Mouse (Mus musculus) heart, embryonic 16.5 days (tissue): ENCODE results near the gene Rhoa. TPM values are rescaled to one million over a fixed set of nuclear protein-coding genes. Genes with fewer than 3 reads are reported as not detected.
"Not testable (repeated sequence)": the region's sequence is repeated elsewhere in the genome, so short reads cannot be mapped to it uniquely, and the experiment has no call there.

Source experiments
- ATAC-seq: fragments of 200-750 bp; cut with Nextera tagmentation; replicated peaks from 2 replicates; pipeline ENCODE4 v1.8.0; 2017; ENCODE audit warnings: moderate number of reproducible peaks; ENCODE audit not compliant: insufficient read depth, low FRiP score; ENCODE audit errors: extremely low read depth
- H3K27ac ChIP-seq: fragments of 300-500 bp; sonication (generic); 2 replicates; pipeline ENCODE4 v1.5.1; 2014; ENCODE audit warnings: mild to moderate bottlenecking, low read length, control low read depth, moderate library complexity
- H3K27me3 ChIP-seq: fragments of 300-500 bp; sonication (generic); 2 replicates; pipeline ENCODE4 v1.6.1; 2014; ENCODE audit warnings: low read length, mixed read lengths; ENCODE audit not compliant: control insufficient read depth, insufficient read depth
- H3K36me3 ChIP-seq: fragments of 300-500 bp; sonication (generic); 2 replicates; pipeline ENCODE4 v1.6.1; 2014; ENCODE audit not compliant: control insufficient read depth, insufficient read depth
- H3K4me1 ChIP-seq: fragments of 300-500 bp; sonication (generic); 2 replicates; pipeline ENCODE4 v1.6.1; 2014; ENCODE audit warnings: low read length, mixed read lengths; ENCODE audit not compliant: control insufficient read depth, insufficient read depth
- H3K4me2 ChIP-seq: fragments of 300-500 bp; sonication (generic); 2 replicates; pipeline ENCODE4 v1.6.1; 2014; ENCODE audit warnings: low read depth, mild to moderate bottlenecking, control low read depth, low read length
- H3K4me3 ChIP-seq: fragments of 300-500 bp; sonication (generic); 2 replicates; pipeline ENCODE4 v1.5.1; 2014; ENCODE audit warnings: mild to moderate bottlenecking, control low read depth, low read length
- H3K9ac ChIP-seq: fragments of 300-500 bp; sonication (generic); 2 replicates; pipeline ENCODE4 v1.6.1; 2014; ENCODE audit warnings: low read length, control low read depth
- H3K9me3 ChIP-seq: fragments of 300-500 bp; sonication (generic); replicated peaks from 2 replicates; pipeline ENCODE4 v1.6.1; 2016; ENCODE audit warnings: low read length; ENCODE audit not compliant: control insufficient read depth
- WGBS: fragments of 180-500 bp; shearing (Covaris S2); extraction: QIAGEN DNeasy Blood & Tissue Kit; methylation state at CpG from one replicate; pipeline ENCODE4 v1.1.7; 2014; 5-methylcytosine and 5-hydroxymethylcytosine counted together
- polyA plus RNA-seq: library from polyadenylated mRNA; unstranded; fragments of >200 nt; fragmentation: Nextera tagmentation; extraction: Ambion mirVana; gene quantifications from 2 replicates; pipeline ENCODE4 v1.2.1, GENCODE M21; 2015

Gene Rhoa
- polyA plus RNA-seq, 1 experiment from 2014 or later, result 444 TPM

DNA sequence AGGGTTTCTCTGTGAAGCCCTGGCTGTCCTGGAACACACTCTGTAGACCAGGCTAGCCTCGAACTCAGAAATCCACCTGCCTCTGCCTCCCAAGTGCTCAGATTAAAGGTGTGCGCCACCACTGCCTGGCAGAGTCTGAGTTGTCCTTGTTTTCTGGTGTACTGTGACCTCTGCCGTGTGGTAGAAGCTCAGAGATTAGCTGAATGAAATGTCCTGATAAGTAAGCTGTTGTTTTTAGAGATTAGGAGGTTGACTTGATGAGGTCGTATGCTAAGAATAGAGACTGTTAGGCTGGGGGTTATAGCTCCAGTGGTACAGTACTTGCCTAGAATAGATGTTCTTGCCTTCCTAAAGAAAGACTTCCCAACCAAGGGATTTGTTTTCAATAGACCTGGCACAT is 1.2 kb upstream of the Rhoa start:
- 38% methylated on average over 4 of the region's 4 CpGs for WGBS
- peaks cover 30% of the 10 kb centered on the region for H3K4me1 ChIP-seq
- H3K4me3 ChIP-seq, result peak overlapping the region; percentile 83
- ATAC-seq, result no peak
- H3K27ac ChIP-seq, result peak overlapping the region; percentile 88
- peak overlapping the region; percentile 79 for H3K4me2 ChIP-seq
- H3K9ac ChIP-seq, result peak overlapping the region; percentile 92
- no peaks in the 10 kb centered on the region for H3K27me3 ChIP-seq
- peaks cover 18% of the 10 kb centered on the region for H3K36me3 ChIP-seq
- H3K9me3 ChIP-seq, result no peaks in the 10 kb centered on the region

DNA sequence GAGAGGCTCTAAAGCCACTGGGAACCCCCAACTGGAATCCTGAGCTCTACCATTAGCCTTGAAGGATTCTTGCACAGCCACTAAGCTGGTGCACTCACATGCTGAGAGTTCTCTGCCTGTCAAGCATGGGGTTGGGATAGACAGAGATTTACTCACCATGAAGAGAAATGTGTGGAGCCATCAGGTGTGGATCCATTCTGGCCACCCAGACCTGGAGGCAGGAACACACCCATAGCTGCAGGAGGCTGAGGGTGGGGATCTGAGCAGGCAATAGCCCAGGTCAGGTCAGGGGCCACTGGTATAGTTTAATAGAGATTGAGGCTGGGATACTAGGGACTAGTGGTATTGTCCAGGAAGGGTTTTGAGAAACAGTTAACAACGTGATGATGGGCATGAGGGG is 759 bp upstream of the Rhoa start:
- WGBS, result 3% methylated on average over 1 of the region's 1 CpGs
- Histone ChIP-seq H3K36me3 (peaks cover 18% of the 10 kb centered on the region), H3K4me3 (peak overlapping the region; percentile 83), H3K27me3 (no peaks in the 10 kb centered on the region), H3K9ac (peak overlapping the region; percentile 92), H3K4me2 (peak overlapping the region; percentile 79), H3K4me1 (peaks cover 31% of the 10 kb centered on the region), H3K9me3 (no peaks in the 10 kb centered on the region), H3K27ac (peak overlapping the region; percentile 88)
- ATAC-seq, result no peak

DNA sequence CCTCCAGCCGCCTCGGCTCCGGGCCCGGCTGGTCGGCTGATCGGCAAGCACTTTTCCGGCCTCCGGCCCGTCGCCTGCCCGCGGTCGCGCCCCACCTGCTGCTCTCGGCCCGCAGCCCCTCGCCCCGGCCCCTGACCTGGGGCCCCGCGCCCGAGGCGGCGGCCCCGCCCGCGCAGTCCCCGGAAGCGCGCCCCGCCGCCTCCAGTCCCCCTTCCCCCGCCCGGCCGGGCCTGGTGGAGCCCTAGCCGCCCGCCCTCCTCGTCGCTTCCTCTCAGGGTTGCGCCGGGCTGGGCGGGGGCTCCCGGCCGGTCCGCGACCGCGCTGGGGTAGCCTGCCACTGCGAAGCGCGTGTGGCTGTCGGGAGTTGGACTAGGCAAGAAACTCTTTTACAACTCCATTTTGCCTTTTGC is 647 bp downstream of the Rhoa start:
- peak overlapping the region; percentile 100 for H3K27ac ChIP-seq
- H3K4me2 ChIP-seq, result peak overlapping the region; percentile 55
- peaks cover 42% of the 10 kb centered on the region for H3K4me1 ChIP-seq
- H3K9me3 ChIP-seq, result no peaks in the 10 kb centered on the region
- H3K27me3 ChIP-seq, result no peaks in the 10 kb centered on the region
- under 1% methylated on average over 50 of the region's 51 CpGs for WGBS
- peak; percentile 84 for ATAC-seq
- peaks cover 14% of the 10 kb centered on the region for H3K36me3 ChIP-seq
- peak overlapping the region; percentile 91 for H3K4me3 ChIP-seq
- H3K9ac ChIP-seq, result peak overlapping the region; percentile 99

DNA sequence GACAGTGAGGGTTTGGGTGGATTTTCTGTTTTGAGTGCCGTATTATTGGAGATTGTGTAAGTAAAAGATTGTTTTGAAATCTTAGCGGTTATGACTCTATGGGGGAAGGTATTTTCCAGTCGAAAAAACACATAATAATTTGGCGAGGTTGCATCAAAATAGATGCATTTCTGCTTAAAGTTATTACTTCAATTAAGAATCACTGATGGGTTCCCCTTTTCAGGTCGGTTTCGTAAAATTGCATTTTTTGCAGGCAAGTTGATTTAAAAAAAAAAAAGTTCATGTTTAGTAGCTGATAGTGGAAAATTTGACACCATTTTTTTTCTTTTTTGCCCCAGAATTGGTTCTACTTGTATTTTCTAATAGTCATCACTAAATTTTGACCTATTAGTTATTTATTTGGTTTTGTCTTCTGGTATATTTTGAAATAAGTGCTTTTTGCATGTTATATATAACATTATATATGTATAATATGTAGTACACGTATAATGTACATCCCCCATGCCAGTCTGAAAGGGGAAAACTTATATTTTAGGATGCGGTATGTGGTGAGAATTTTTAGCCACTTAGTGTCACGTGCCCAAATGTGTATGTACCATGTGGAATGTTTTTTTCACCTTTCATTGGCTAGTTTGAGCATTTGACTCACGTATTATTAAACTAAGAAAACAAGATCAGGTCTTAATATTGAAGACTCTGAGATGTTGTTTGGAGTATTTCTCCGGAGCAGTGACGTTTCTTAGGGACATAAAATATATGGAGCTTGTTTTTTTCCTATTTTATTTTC is 1.3 kb downstream of the Rhoa start:
- H3K27me3 ChIP-seq, result no peaks in the 10 kb centered on the region
- H3K27ac ChIP-seq, result peak overlapping the region; percentile 100
- H3K4me2 ChIP-seq, result peak overlapping the region; percentile 92
- 4% methylated on average over 12 of the region's 12 CpGs for WGBS
- H3K4me3 ChIP-seq, result peak overlapping the region; percentile 91
- H3K4me1 ChIP-seq, result peaks cover 46% of the 10 kb centered on the region
- no peak for ATAC-seq
- no peaks in the 10 kb centered on the region for H3K9me3 ChIP-seq
- H3K36me3 ChIP-seq, result peaks cover 14% of the 10 kb centered on the region
- H3K9ac ChIP-seq, result peak overlapping the region; percentile 99

DNA sequence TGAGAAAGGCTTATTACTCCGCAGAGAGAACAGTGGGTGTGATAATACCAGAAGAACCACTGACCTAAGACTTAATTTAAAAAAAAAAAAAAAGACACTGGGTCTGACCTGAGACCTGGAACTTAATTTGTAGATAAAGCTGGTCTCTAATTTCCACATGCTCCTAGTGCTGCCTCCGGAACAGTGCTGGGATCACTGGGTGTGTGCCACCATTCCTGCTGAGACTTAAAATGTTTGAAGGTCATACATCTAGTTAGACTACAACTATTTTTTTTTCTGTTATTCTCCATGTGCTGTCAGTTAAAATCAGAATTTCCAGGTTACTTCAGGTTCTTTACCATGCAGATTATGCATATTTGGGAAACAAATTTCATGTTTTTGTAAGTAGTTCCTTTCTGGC is 2.2 kb downstream of the Rhoa start:
- H3K9ac ChIP-seq, result peak overlapping the region; percentile 71
- no peaks in the 10 kb centered on the region for H3K27me3 ChIP-seq
- H3K4me3 ChIP-seq, result peak overlapping the region; percentile 64
- WGBS, result 27% methylated on average over 2 of the region's 2 CpGs
- peak overlapping the region; percentile 92 for H3K4me2 ChIP-seq
- ATAC-seq, result no peak
- peaks cover 46% of the 10 kb centered on the region for H3K4me1 ChIP-seq
- no peaks in the 10 kb centered on the region for H3K9me3 ChIP-seq
- H3K36me3 ChIP-seq, result peaks cover 8% of the 10 kb centered on the region
- peak overlapping the region; percentile 74 for H3K27ac ChIP-seq

DNA sequence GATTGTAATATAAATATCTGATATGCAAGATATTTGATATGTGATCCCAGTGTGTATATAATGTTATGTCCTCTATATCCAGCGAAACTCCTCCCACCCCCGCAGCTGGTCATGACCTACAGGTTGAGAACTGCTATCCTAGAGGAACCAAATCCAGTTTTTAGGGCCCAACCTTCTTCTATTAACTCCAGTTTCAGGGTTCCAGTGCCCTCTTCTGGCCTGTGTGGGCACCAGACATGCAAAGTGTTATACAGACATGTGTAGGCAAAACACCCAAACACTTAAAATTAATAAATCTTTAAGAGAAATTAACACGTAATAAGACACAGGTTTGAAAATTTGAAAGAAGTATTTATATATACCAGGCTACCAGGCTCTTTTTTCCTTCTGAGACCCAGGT is 11.6 kb downstream of the Rhoa start:
- H3K4me1 ChIP-seq, result no peaks in the 10 kb centered on the region
- ATAC-seq, result no peak
- no peak overlapping the region for H3K27ac ChIP-seq
- no peaks in the 10 kb centered on the region for H3K9me3 ChIP-seq
- no peak overlapping the region for H3K9ac ChIP-seq
- no peak overlapping the region for H3K4me2 ChIP-seq
- peaks cover 12% of the 10 kb centered on the region; the same call in 1 of the 2 replicates for H3K36me3 ChIP-seq
- no peak overlapping the region for H3K4me3 ChIP-seq
- no peaks in the 10 kb centered on the region for H3K27me3 ChIP-seq
- 96% methylated on average over 3 of the region's 3 CpGs for WGBS

DNA sequence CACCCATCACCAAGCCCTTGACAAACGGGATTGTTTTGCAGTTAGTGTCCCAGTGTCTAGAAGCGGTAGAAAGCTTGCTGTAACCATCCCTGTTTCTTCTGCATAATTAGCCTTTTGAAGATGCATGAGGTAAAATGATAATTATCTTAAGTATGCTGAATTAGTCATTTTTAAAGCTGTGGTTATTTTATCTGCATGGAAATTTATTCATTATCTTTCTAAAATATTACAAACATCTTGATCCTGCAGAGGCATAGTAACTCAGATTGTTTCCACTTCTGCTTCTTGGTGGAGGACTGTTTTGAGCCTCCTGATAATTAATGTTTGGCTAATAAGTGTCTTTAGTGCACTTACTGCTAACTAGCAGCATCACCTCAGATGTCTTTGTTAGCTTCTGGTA is 12.5 kb downstream of the Rhoa start:
- no peak overlapping the region for H3K27ac ChIP-seq
- H3K9me3 ChIP-seq, result no peaks in the 10 kb centered on the region
- ATAC-seq, result no peak
- peaks cover 14% of the 10 kb centered on the region; the same call in 1 of the 2 replicates for H3K36me3 ChIP-seq
- no peak overlapping the region for H3K4me2 ChIP-seq
- no peaks in the 10 kb centered on the region for H3K27me3 ChIP-seq
- H3K4me1 ChIP-seq, result no peaks in the 10 kb centered on the region
- no peak overlapping the region for H3K4me3 ChIP-seq
- H3K9ac ChIP-seq, result no peak overlapping the region
- WGBS, result 73% methylated on average over 2 of the region's 2 CpGs

DNA sequence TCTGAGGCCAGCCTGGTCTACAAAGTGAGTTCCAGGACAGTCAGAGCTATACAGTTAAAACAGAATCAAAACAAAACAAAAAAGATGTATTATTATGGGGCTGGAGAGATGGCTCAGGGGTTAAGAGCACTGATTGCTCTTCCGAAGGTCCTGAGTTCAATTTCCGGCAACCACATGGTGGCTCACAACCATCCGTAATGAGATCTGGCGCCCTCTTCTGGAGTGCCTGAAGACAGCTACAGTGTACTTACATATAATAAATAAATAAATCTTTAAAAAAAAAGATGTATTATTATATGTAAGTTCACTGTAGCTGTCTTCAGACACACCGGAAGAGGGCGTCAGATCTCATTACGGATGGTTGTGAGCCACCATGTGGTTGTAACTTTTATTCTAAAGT is 16.1 kb downstream of the Rhoa start:
- not testable (repeated sequence) for ATAC-seq, H3K9me3 ChIP-seq, H3K4me1 ChIP-seq, H3K27me3 ChIP-seq, H3K4me3 ChIP-seq, H3K4me2 ChIP-seq, H3K27ac ChIP-seq, H3K9ac ChIP-seq
- peaks cover 12% of the 10 kb centered on the region; the same call in 1 of the 2 replicates for H3K36me3 ChIP-seq
- WGBS, result 90% methylated on average over 7 of the region's 7 CpGs

DNA sequence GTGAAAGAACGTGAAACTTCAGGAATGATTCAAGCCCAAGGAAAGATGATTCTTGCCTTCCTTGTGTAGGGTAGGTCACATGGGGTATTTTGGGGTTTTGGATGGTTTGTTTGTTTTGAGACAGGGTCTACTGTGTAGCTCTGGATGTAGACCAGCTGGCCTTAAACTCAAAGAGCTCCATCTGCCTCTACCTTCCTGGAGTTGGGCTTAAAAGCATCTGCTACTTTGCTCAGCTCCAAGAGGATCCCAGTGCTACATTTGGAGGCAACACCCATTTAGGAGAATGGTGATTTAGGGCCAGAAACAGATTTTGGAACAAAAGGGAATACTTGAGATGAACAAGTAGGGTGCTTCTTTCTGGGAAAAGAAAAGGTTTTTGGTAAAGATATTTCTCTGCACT is 18.9 kb downstream of the Rhoa start:
- Histone ChIP-seq H3K9me3 (no peaks in the 10 kb centered on the region), H3K27me3 (no peaks in the 10 kb centered on the region), H3K4me3 (no peak overlapping the region), H3K27ac (no peak overlapping the region), H3K4me2 (no peak overlapping the region), H3K4me1 (no peaks in the 10 kb centered on the region), H3K9ac (no peak overlapping the region), H3K36me3 (peaks cover 12% of the 10 kb centered on the region)
- no peak for ATAC-seq
- WGBS, result 88% methylated on average over 1 of the region's 1 CpGs
